Mouse (Mus musculus): Measurements from ENCODE around the gene Emilin3. TPM values are rescaled to one million over a fixed set of nuclear protein-coding genes. Genes with fewer than 3 reads are reported as not detected.

The Emilin3 gene
- polyA plus RNA-seq, 1 experiment from 2014 or later: not detected

DNA sequence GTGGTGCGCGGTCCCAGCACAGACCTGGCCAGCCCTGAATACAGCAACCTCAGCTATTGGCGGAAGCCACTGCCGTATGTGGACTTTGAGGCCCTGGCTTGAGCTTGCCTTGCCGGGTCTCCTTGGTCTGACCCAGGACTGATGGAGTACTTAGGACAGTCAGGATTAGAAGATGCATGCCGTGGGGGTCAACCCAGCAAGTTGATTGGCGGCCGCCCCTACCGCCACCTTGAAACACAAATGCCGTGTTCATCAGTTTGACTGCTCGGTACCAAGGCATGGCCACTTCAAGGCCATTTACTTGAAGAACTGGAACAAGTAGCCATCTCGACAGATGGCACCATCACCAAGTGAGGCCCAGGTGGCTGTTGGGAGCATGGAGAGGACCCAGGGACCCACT lies 6.8 kb downstream of the Emilin3 start:
- WGBS (ENCODE audit: missing documents): 91% methylated on average over 12 of the region's 12 CpGs
- Histone ChIP-seq H3K4me3 (ENCODE audit: inconsistent target) (no peak overlapping the region), H3K79me2 (ENCODE audit: inconsistent target) (no peaks in the 10 kb centered on the region), H3K27ac (no peak overlapping the region), H3K36me3 (ENCODE audit: inconsistent target) (no peaks in the 10 kb centered on the region)

DNA sequence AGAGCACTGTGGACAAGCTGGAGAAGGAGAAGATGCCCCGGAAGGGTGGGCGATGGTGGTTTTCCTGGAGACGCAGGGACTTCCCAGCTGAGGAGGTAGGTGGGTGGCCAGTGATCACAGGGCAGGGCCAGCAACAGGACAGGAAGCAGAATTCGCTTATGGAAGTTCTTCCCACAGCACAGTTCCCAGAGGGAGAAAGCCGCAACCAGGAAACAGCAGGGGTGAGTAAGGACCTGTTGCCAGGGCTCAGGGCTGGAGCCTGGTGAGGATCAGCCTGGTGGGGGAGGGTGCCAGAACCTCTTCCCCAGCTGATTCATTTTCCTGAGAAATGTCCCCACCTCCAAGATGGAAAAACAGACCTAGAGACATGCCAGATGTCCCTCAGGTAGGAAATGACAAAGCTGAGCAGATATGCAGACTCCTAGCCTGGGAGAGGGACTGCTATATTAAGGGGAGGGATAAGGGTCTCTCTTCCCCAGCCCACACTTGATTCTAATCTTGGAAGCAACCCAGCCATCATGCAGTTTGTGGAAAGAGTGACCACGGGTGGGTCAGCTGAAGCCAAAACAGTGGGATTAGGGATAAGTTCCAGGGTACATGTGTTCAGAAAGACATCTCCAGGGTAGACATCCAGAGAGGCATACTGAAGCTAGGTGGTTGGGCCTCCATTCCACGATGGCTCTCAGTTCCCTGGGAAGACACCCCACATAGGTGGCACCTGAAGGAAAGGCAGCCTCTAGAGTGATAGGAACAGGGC lies 10.3 kb downstream of the Emilin3 start:
- Histone ChIP-seq H3K79me2 (ENCODE audit: inconsistent target) (no peaks in the 10 kb centered on the region), H3K36me3 (ENCODE audit: inconsistent target) (no peaks in the 10 kb centered on the region), H3K27ac (no peak overlapping the region), H3K4me3 (ENCODE audit: inconsistent target) (no peak overlapping the region)
- WGBS (ENCODE audit: missing documents): 51% methylated on average over 7 of the region's 7 CpGs

DNA sequence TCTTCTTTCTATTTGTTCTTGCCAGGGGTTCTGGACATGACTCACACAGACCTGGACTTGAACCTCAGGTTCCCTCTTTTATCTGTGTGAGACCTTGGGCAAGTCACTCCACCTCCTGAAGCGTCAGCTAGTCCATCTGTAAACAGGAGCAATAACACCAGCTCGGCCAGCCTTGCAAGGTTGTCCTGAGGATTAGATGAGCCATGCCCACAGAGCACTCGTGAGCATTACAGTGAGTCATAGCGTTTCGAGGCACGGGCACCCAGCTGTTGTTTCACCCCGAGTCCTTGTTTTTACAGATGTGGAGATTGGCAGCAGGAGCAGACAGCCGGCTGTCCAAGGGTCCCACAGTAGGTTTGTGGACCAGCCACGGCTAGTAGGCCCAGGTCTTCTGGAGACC lies 20.4 kb downstream of the Emilin3 start:
- no peak overlapping the region for H3K27ac ChIP-seq
- no peaks in the 10 kb centered on the region for H3K36me3 ChIP-seq (ENCODE audit: inconsistent target)
- no peak overlapping the region for H3K4me3 ChIP-seq (ENCODE audit: inconsistent target)
- H3K79me2 ChIP-seq (ENCODE audit: inconsistent target): no peaks in the 10 kb centered on the region
- 91% methylated on average over 9 of the region's 9 CpGs for WGBS (ENCODE audit: missing documents)

DNA sequence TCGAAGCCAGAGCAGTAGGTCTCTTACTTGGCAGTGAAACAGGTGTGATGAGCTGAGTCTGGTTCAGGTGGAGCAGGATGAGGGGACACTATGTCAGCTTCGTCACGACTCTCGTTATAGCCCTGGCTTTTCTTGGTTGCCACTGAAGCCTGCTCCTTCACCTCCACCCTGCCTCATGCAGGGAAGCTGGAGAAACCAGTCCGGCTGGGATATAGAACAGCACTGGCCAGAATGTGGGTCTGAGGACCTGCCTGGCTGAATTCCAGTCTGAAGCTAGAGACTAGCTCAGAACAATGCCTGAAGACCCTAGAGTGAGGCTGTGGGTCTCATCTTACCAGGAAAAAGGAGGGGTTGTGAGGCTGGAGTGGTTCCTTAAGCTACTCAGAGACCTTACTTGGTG lies 21.1 kb downstream of the Emilin3 start:
- 78% methylated on average over 5 of the region's 5 CpGs for WGBS (ENCODE audit: missing documents)

DNA sequence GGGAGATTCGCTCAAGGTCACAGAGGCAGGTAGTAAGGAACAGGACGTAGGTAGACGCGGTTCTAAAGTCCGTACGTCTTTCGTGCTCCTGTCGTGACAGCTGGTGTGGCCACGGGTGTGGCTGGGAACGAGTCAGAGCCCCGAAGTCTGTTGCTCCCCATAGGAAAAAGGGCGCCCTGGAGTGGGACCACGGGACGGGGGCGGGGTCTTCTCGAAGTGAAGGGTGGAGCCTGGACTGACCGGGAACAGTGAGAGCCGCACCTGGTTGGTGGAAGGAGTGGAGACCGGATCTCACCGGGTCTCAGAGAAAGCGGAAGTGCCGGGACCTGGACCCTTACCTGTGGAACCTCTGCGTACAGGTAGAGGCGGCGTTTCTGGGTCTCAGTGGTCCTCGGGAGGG lies 24.3 kb downstream of the Emilin3 start:
- H3K4me3 ChIP-seq (ENCODE audit: inconsistent target): no peak overlapping the region
- no peaks in the 10 kb centered on the region for H3K36me3 ChIP-seq (ENCODE audit: inconsistent target)
- 2% methylated on average over 26 of the region's 26 CpGs for WGBS (ENCODE audit: missing documents)
- no peak overlapping the region for H3K27ac ChIP-seq
- no peaks in the 10 kb centered on the region for H3K79me2 ChIP-seq (ENCODE audit: inconsistent target)

More for the DNA sequence above, 21.1 kb downstream of the Emilin3 start:
- Histone ChIP-seq H3K36me3 (ENCODE audit: inconsistent target) (no peaks in the 10 kb centered on the region), H3K79me2 (ENCODE audit: inconsistent target) (no peaks in the 10 kb centered on the region), H3K4me3 (ENCODE audit: inconsistent target) (no peak overlapping the region), H3K27ac (no peak overlapping the region)

DNA sequence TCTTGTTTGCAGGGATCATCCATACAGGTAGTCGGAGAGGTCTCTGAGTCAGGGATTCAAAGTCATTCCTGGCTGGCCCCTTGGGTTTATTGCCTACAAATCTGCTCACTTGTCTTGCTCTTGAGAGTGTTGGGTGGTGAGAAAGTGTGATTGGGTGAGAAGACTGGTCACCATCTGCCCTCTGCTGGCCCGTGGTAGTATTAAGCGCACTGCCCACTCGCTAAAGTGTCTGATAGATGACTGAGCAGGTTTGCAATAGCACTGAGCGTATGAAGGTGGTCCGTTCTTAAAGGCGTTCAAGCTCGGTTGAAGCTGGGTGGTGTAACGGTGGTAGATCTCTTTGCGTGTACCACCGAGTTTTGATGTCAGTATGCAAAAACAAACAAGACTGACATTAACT lies 24.8 kb downstream of the Emilin3 start:
- Histone ChIP-seq H3K27ac (no peak overlapping the region), H3K4me3 (ENCODE audit: inconsistent target) (no peak overlapping the region), H3K79me2 (ENCODE audit: inconsistent target) (no peaks in the 10 kb centered on the region), H3K36me3 (ENCODE audit: inconsistent target) (no peaks in the 10 kb centered on the region)
- WGBS (ENCODE audit: missing documents): 5% methylated on average over 11 of the region's 11 CpGs

DNA sequence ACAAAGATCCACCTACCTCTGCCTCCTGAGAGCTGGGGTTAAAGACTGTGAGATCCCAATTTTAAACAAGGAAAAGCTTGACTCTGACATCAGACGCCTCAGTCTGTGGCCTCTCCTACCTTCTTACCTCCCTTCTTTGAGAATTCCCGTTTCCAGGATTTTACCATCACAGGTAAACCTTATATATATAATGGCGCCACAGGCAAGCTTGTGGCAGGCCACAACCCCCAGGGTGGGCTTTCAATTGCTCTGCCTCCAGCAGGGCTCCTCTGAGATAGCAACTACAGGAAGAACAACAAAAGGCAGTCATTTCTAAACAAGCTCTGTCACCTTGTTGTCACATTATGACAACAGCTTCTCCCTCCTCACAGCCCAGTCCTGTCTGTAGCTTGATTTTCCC lies 25.9 kb downstream of the Emilin3 start:
- Histone ChIP-seq H3K27ac (no peak overlapping the region), H3K36me3 (ENCODE audit: inconsistent target) (no peaks in the 10 kb centered on the region), H3K79me2 (ENCODE audit: inconsistent target) (no peaks in the 10 kb centered on the region), H3K4me3 (ENCODE audit: inconsistent target) (no peak overlapping the region)
- WGBS (ENCODE audit: missing documents): 90% methylated on average over 3 of the region's 3 CpGs

DNA sequence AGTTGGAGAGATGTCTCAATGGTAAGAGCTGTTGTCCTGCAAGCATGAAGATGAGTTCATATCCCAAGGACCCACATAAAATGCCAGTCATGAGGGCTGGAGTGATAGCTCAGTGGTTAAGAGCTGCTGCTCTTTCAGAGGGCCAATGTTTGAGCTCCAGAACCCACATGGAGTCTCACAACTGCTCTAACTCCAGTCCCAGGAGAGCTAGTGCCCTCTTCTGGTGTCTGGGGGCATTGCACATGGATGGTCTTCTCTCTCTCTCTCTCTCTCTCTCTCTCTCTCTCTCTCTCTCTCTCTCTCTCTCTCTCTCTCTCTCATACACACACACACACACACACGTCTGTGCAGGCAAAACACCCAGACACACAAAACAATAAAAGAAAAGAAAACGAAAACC lies 27.3 kb downstream of the Emilin3 start:
- Histone ChIP-seq H3K4me3 (ENCODE audit: inconsistent target) (no peak overlapping the region), H3K36me3 (ENCODE audit: inconsistent target) (no peaks in the 10 kb centered on the region), H3K79me2 (ENCODE audit: inconsistent target) (no peaks in the 10 kb centered on the region), H3K27ac (no peak overlapping the region)
- 17% methylated on average over 1 of the region's 2 CpGs for WGBS (ENCODE audit: missing documents)

DNA sequence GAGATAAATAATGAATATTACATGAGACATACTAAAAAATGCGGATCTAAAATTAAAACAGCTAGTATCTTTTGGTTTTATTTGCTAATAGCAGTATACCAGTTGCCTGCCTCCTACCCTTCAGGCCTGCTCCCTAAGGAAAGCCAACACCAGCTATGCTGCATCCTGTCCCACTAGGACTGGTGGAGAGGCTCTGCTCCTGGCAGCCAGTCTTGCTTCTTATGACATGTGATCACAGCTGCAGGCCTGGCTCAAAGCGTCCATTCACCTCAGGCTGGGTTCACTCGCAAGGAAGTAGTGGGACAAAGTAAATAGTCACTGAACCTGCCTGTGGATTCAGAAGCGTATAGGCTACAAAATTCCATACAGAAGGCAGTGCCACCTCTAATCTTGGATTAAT lies 28.2 kb downstream of the Emilin3 start:
- H3K27ac ChIP-seq: no peak overlapping the region
- H3K36me3 ChIP-seq (ENCODE audit: inconsistent target): no peaks in the 10 kb centered on the region
- H3K79me2 ChIP-seq (ENCODE audit: inconsistent target): no peaks in the 10 kb centered on the region
- no peak overlapping the region for H3K4me3 ChIP-seq (ENCODE audit: inconsistent target)
- 91% methylated on average over 4 of the region's 4 CpGs for WGBS (ENCODE audit: missing documents)

DNA sequence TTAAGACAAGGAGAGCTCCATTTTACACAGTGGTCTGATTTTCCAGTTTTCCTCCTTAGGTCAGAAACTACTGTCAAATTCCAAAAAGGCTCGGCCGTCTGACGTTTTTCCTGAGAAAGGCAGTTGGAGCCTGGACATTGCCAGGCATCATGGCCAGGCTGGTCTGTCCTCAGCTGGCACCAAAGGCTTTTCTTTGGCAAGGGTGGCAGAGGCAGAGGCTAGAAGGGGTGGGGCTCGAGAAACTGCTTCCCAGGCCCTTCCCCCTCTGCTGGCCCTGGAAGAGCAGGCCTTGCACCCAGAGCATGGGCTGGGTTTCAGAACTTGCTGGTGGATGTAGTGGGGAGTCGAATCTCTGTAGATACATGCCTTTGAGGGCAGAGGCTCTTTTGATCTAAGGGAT lies 29.7 kb downstream of the Emilin3 start:
- H3K4me3 ChIP-seq (ENCODE audit: inconsistent target): no peak overlapping the region
- no peaks in the 10 kb centered on the region for H3K36me3 ChIP-seq (ENCODE audit: inconsistent target)
- WGBS (ENCODE audit: missing documents): 95% methylated on average over 5 of the region's 5 CpGs
- H3K27ac ChIP-seq: no peak overlapping the region
- no peaks in the 10 kb centered on the region for H3K79me2 ChIP-seq (ENCODE audit: inconsistent target)

DNA sequence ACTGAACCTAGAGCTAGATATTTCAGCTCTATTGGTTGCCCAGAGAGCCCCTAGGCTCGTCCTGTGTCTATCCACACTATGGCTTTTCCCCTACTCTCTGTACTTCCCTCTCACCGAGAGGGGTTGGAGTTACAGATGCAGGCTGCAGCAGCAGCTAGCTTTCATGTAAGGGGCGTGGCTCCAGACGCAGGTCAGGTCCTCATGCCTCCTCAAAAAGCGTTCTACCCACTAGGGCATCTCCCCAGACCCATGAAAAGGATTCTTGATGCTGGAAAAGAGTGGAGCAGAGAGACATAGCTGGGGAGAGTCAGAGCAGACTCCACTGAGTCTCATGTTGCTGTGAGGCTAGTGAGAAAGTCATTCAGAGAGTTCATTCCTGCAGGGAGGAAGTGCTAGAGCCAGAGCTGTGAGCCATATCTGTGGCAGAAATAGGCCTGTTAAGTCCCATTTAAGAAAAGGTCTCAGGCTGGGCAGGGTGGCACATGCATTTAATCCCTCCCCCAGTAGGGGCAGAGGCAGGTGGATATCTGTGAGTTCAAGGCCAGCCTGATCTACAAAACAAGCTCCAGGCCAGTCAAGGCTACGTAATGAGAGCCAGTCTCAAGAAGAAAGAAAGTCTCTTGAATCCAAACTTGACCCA lies 30.5 kb downstream of the Emilin3 start:
- Histone ChIP-seq H3K79me2 (ENCODE audit: inconsistent target) (no peaks in the 10 kb centered on the region), H3K27ac (no peak overlapping the region), H3K36me3 (ENCODE audit: inconsistent target) (no peaks in the 10 kb centered on the region), H3K4me3 (ENCODE audit: inconsistent target) (no peak overlapping the region)
- 46% methylated on average over 6 of the region's 6 CpGs for WGBS (ENCODE audit: missing documents)

DNA sequence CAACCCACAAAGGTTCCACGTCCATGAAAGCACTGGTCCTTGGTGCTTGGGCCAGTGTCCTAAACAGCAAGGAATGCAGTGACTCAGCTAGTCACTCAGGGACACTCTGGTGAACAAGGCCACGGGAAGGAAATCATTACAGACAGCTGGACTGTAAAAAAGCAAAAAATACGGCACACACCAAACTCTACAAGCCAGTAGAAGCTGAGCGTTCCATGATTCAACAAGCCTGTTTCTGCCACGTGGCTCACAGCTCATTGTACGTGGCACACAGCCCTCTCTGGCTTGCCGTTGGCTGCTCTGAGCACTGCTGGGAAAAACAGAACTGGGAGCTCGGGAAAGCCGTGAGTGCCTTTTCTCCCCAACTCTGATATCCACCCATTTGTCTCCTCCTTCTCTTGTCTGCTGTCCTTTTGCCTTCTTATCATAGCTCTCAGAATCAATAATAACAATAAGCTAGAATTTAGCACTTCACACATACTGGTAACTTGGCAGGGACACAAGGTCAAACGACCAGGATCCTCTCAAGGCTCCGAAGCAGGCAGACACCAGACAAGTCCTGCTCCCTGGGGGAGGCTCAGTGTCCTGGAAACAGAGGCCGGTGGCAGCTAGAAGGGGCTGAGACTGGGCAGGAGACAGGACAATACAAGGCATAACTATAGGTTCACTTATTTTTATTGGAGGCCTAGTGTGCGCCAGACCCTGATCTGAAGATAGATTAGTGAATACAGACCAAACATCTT lies 31.5 kb downstream of the Emilin3 start, which contains the start of gene Lpin3:
Gene Lpin3 (plus strand): TSS at position 218 of the 743 bp plus-strand sequence.
- Histone ChIP-seq H3K79me2 (ENCODE audit: inconsistent target) (no peaks in the 10 kb centered on the region), H3K36me3 (ENCODE audit: inconsistent target) (no peaks in the 10 kb centered on the region), H3K4me3 (ENCODE audit: inconsistent target) (no peak within 1 kb of the TSS), H3K27ac (no peak within 1 kb of the TSS)
- 83% methylated on average over 12 of the region's 13 CpGs for WGBS (ENCODE audit: missing documents)

DNA sequence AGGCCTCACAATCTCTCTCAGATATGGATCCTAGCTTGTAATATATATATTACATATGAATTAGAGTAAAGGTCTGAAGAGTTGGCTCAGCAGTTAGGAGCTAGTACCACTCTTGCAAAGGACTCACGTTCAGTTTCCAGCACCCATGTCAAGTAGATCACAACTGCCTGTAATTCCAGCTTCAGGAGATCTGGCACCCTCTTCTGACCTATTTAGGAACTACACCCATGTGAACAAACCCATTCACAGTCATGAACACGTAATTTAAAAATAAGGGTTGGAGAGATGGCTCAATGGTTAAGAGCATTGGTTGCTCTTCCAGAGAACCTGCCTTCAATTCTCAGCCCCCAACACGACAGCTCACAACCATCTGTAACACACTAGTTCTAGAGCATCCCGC lies 36.0 kb downstream of the Emilin3 start:
- Histone ChIP-seq H3K79me2 (ENCODE audit: inconsistent target) (no peaks in the 10 kb centered on the region), H3K36me3 (ENCODE audit: inconsistent target) (no peaks in the 10 kb centered on the region), H3K27ac (no peak overlapping the region), H3K4me3 (ENCODE audit: inconsistent target) (no peak overlapping the region)
- WGBS (ENCODE audit: missing documents): 98% methylated on average over 4 of the region's 4 CpGs

DNA sequence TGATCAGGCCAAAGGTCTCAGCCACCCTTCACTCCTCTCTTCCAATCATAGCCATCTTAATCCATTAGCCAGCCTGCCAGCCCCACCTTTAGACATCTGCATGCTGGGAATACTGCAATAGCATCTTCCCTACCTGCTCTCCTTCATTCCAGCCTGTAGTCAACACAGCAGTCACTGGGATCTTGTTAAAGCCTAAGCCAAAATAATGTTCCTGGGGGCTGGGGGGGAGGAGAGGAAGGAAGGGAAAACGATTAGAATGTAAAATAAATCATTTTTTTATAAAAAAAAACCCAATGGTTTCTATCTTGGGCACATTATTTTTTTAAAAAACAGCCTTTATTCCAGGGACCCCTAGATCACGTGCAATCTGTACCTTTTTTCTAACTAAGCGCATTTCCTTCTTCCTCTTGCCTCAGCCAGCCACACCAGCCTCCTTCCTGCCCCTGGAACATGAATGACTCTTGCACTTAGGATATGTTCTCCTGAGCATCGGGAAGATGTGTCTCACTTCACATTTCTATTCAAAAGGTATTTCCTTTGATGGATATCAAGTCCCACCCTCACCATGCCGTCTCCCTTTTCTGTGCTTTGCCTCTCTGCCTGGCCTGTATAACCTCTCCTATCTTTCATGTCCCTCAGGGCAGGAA lies 37.8 kb downstream of the Emilin3 start:
- Histone ChIP-seq H3K79me2 (ENCODE audit: inconsistent target) (no peaks in the 10 kb centered on the region), H3K4me3 (ENCODE audit: inconsistent target) (no peak overlapping the region), H3K27ac (no peak overlapping the region), H3K36me3 (ENCODE audit: inconsistent target) (no peaks in the 10 kb centered on the region)
- 33% methylated on average over 5 of the region's 5 CpGs for WGBS (ENCODE audit: missing documents)
